Mouse (Mus musculus): ENCODE results near the gene Wap. TPM values are rescaled to one million over a fixed set of nuclear protein-coding genes. Genes with fewer than 3 reads are reported as not detected.

Gene Wap
- polyA plus RNA-seq, 1 experiment, result not detected

GRCm38 (mm10) chr11:6600284-6600944, 38.0 kb downstream of the Wap start:
- no peak overlapping the region for H3K4me2 ChIP-seq (ENCODE audit: low read depth)
- H3K4me3 ChIP-seq, result no peak overlapping the region
- H3ac ChIP-seq (ENCODE audit: control insufficient read depth, insufficient read length), result no peak overlapping the region
- TF ChIP-seq REST (IDR thresholded peaks at IDR 0.05; ENCODE audit: insufficient read depth, insufficient read length) (peak; percentile 41), TCF3 (IDR thresholded peaks at IDR 0.05; ENCODE audit: insufficient read length, low read depth) (no peak), MYOG (IDR thresholded peaks at IDR 0.05; ENCODE audit: control insufficient read depth in 1 of 3, insufficient read depth in 1 of 3, insufficient read length in 2 of 3, low read depth in 2 of 3) (no peak), POLR2AphosphoS2 (IDR thresholded peaks at IDR 0.05; ENCODE audit: insufficient read length, low read depth) (peak; percentile 53)
- peaks cover 8% of the 10 kb centered on the region for H3K36me3 ChIP-seq (ENCODE audit: control insufficient read depth, insufficient read depth)
- no peaks in the 10 kb centered on the region for H3K27me3 ChIP-seq (ENCODE audit: control insufficient read depth, insufficient read depth, insufficient read length)
- no peaks in the 10 kb centered on the region for H3K79me2 ChIP-seq (ENCODE audit: control insufficient read depth, insufficient read depth)

GRCm38 (mm10) chr11:6599831-6600230, 38.6 kb downstream of the Wap start:
- H3K36me3 ChIP-seq (ENCODE audit: control insufficient read depth, insufficient read depth), result peaks cover 14% of the 10 kb centered on the region
- no peak overlapping the region for H3K4me3 ChIP-seq
- no peaks in the 10 kb centered on the region for H3K27me3 ChIP-seq (ENCODE audit: control insufficient read depth, insufficient read depth, insufficient read length)
- no peak for TF ChIP-seq CEBPB (IDR thresholded peaks at IDR 0.05; ENCODE audit: insufficient read depth, poor library complexity, severe bottlenecking)
- peak; percentile 75 for TF ChIP-seq POLR2AphosphoS2 (IDR thresholded peaks at IDR 0.05; ENCODE audit: insufficient read length, low read depth)
- H3K79me2 ChIP-seq (ENCODE audit: control insufficient read depth, insufficient read depth), result no peaks in the 10 kb centered on the region
- no peak overlapping the region for H3ac ChIP-seq (ENCODE audit: control insufficient read depth, insufficient read length)
- H3K4me2 ChIP-seq (ENCODE audit: low read depth), result no peak overlapping the region

DNA sequence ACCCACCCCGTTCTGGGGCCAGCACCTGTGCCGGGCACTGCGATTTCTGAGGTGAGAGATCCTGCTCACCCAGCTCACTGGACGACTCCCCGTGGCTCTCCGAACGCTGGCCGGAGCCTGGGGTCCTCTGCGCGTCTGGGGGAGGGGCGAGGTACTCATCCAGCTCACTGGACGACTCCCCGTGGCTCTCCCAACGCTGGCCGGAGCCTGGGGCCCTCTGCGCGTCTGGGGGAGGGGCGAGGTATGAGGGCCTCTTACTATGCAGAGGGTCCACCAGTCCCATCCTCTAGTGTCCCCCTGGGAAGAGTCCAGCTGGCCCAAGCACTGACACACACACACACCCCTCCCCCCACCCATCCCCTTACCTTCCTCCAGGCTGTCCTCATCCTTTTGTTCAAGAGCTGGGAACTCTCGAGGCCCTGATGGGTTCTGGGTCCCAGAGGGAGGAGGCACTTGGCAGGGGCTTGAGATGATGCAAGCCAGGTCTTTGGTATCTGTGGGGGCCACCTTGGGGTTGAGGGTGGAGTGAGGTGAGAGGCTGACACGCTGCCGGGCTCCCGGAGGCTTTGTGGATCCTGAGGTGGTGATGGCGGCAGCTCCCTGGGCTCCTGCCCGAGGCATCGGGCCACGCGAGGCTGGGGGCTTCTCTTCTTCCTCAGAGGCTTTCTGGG, 39.3 kb downstream of the Wap start:
- TF ChIP-seq TCF3 (IDR thresholded peaks at IDR 0.05; ENCODE audit: insufficient read length, low read depth) (no peak), CEBPB (IDR thresholded peaks at IDR 0.05; ENCODE audit: insufficient read depth, poor library complexity, severe bottlenecking) (no peak), E2F4 (IDR thresholded peaks at IDR 0.05; ENCODE audit: insufficient read depth) (no peak), TCF12 (IDR thresholded peaks at IDR 0.05; ENCODE audit: insufficient read depth, poor library complexity, severe bottlenecking) (no peak), MYOG (IDR thresholded peaks at IDR 0.05; ENCODE audit: control insufficient read depth in 1 of 3, insufficient read depth in 1 of 3, insufficient read length in 2 of 3, low read depth in 2 of 3) (no peak), USF1 (IDR thresholded peaks at IDR 0.05; ENCODE audit: low read depth) (no peak), MAX (IDR thresholded peaks at IDR 0.05; ENCODE audit: low read depth) (no peak)
- Histone ChIP-seq H3K27me3 (ENCODE audit: control insufficient read depth, insufficient read depth, insufficient read length) (no peaks in the 10 kb centered on the region), H3K4me3 (no peak overlapping the region), H3K79me2 (ENCODE audit: control insufficient read depth, insufficient read depth) (no peaks in the 10 kb centered on the region), H3K4me2 (ENCODE audit: low read depth) (no peak overlapping the region), H3ac (ENCODE audit: control insufficient read depth, insufficient read length) (no peak overlapping the region), H3K36me3 (ENCODE audit: control insufficient read depth, insufficient read depth) (peaks cover 14% of the 10 kb centered on the region)

DNA sequence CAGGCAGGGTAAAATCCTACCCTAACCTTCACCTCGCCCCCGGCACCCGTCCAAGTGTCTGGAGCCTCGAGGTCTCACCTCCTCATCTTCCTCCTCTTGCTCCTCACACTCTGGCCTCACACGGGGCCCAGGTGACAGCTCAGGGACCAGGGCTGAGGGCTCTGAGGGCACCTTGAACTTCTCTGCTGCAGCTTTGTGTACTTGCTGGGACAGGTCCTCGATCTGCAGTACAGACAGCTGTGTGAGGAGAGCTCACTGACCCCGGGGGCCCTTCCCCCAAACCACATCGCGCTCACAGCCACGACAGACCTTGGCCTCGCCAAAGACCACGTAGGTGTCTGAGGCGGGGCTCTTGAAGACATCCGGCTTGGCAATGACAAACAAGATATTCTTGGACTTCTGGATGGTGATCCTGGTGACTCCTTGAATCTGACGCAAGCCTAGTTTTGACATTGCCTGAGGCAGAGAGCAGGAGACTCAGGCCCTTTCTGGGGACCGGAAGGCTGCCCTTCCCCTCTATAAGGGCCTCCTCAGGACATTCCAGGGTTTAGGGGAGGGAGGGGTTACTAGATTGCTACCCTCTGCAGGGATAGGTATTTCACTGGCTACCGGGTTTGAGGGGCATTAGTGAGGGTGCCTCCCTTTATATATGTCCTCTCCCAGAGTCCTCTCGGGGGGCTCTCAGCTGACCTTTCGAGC, 40.1 kb downstream of the Wap start:
- H3K36me3 ChIP-seq (ENCODE audit: control insufficient read depth, insufficient read depth), result peaks cover 19% of the 10 kb centered on the region
- no peak overlapping the region for H3K4me3 ChIP-seq
- no peak overlapping the region for H3K4me2 ChIP-seq (ENCODE audit: low read depth)
- H3K79me2 ChIP-seq (ENCODE audit: control insufficient read depth, insufficient read depth), result no peaks in the 10 kb centered on the region
- TF ChIP-seq REST (IDR thresholded peaks at IDR 0.05; ENCODE audit: insufficient read depth, insufficient read length) (no peak), MYOD1 (IDR thresholded peaks at IDR 0.05; ENCODE audit: control insufficient read depth in 1 of 3, insufficient read length in 2 of 3, low read depth in 2 of 3) (no peak)
- H3ac ChIP-seq (ENCODE audit: control insufficient read depth, insufficient read length), result no peak overlapping the region
- H3K27me3 ChIP-seq (ENCODE audit: control insufficient read depth, insufficient read depth, insufficient read length), result no peaks in the 10 kb centered on the region

DNA sequence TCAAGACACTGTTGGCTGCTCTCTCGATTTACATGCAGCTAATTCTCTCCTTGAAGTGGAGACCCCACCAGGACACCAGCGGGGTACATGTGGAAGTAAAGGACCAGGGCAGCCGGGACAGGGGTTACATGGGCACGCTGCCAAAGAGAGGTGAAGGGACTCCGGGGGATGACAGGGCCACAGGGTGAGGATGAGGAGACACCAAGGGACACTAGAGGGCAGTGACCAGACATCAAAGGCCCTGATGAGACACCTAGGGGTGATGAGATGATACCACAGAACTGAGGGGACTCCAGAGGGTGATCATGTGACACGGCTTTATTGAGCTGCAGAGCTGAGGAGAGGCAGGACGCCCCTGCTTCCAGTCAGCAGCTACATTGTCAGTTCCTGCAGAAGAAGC, 40.9 kb downstream of the Wap start:
- H3ac ChIP-seq (ENCODE audit: control insufficient read depth, insufficient read length), result no peak overlapping the region
- H3K36me3 ChIP-seq (ENCODE audit: control insufficient read depth, insufficient read depth), result peaks cover 24% of the 10 kb centered on the region
- TF ChIP-seq TCF3 (IDR thresholded peaks at IDR 0.05; ENCODE audit: insufficient read length, low read depth) (no peak), SRF (IDR thresholded peaks at IDR 0.05; ENCODE audit: control insufficient read depth, insufficient read length, low read depth) (no peak), POLR2A (IDR thresholded peaks at IDR 0.05; ENCODE audit: insufficient read length, low read depth) (no peak), CEBPB (IDR thresholded peaks at IDR 0.05; ENCODE audit: insufficient read depth, poor library complexity, severe bottlenecking) (no peak), MYOD1 (IDR thresholded peaks at IDR 0.05; ENCODE audit: control insufficient read depth in 1 of 3, insufficient read length in 2 of 3, low read depth in 2 of 3) (no peak), USF1 (IDR thresholded peaks at IDR 0.05; ENCODE audit: low read depth) (no peak), POLR2AphosphoS2 (IDR thresholded peaks at IDR 0.05; ENCODE audit: insufficient read length, low read depth) (no peak), TCF12 (IDR thresholded peaks at IDR 0.05; ENCODE audit: insufficient read depth, poor library complexity, severe bottlenecking) (no peak), REST (IDR thresholded peaks at IDR 0.05; ENCODE audit: insufficient read depth, insufficient read length) (no peak), MYOG (IDR thresholded peaks at IDR 0.05; ENCODE audit: control insufficient read depth in 1 of 3, insufficient read depth in 1 of 3, insufficient read length in 2 of 3, low read depth in 2 of 3) (no peak), MAX (IDR thresholded peaks at IDR 0.05; ENCODE audit: low read depth) (no peak), E2F4 (IDR thresholded peaks at IDR 0.05; ENCODE audit: insufficient read depth) (no peak)
- no peaks in the 10 kb centered on the region for H3K79me2 ChIP-seq (ENCODE audit: control insufficient read depth, insufficient read depth)
- no peak overlapping the region for H3K4me2 ChIP-seq (ENCODE audit: low read depth)
- H3K4me3 ChIP-seq, result no peak overlapping the region
- no peaks in the 10 kb centered on the region for H3K27me3 ChIP-seq (ENCODE audit: control insufficient read depth, insufficient read depth, insufficient read length)
